In genomic region chr16:11632205-11632747, GRCm38 (mm10) we compare ENCODE assay signal across 17 mouse cellular contexts.
DNase-seq lines count a peak whose midpoint lies in the region; ATAC-seq and TF ChIP-seq lines count a peak whose summit lies in the region.
"Had no signal": no experiment of that assay in that cellular context is flagged by ENCODE, and none has a peak within 500 bp of the region (broad histone marks: within the 10 kb centered on the region; RNA-seq: fewer than 3 reads in every experiment).

No protein-coding gene starts in this region.

- TF ChIP-seq CTCF in layer of hippocampus, adult 2 months (conservative IDR thresholded peaks at IDR 0.05): no peak

- 22% methylated on average over 2 of the region's 2 CpGs for WGBS in liver, embryonic 12.5 days (ENCODE audit: insufficient replicate concordance)
- 68% methylated on average over 2 of the region's 2 CpGs for WGBS in intestine, embryonic 15.5 days

- no peak for DNase-seq in layer of hippocampus, adult 2 months (ENCODE audit: low spot score in 2 of 2)
- no peak for DNase-seq in layer of hippocampus, adult 18-20 months (ENCODE audit: low spot score in 2 of 2)
- DNase-seq in MEL-GATA-1-ER (ENCODE audit: extremely low read depth, low read depth): peak; percentile 52
- peak; percentile 59 for DNase-seq in thymus, postnatal 0 days (ENCODE audit: low spot score)
- no peak for DNase-seq in cerebellum, postnatal 25 days
- DNase-seq in kidney, adult 18-20 months: no peak
- DNase-seq: cerebellum, adult 8-10 months; gastrocnemius, postnatal 10 days; spleen, adult 18-20 months had no signal

- H3K9ac ChIP-seq in liver, embryonic 12.5 days: no peak overlapping the region
- no peak overlapping the region for H3K9ac ChIP-seq in intestine, embryonic 15.5 days
- H3K9ac ChIP-seq: limb, embryonic 15.5 days; neural tube, embryonic 13.5 days had no signal

- H3K9me3 ChIP-seq in liver, embryonic 12.5 days (replicated peaks): no peaks in the 10 kb centered on the region
- H3K9me3 ChIP-seq in intestine, embryonic 15.5 days: no peaks in the 10 kb centered on the region
- H3K9me3 ChIP-seq: heart, embryonic 10.5 days; limb, embryonic 15.5 days; neural tube, embryonic 13.5 days had no signal

- H3K27me3 ChIP-seq in liver, embryonic 12.5 days (replicated peaks): no peaks in the 10 kb centered on the region
- H3K27me3 ChIP-seq in intestine, embryonic 15.5 days (replicated peaks): no peaks in the 10 kb centered on the region
- H3K27me3 ChIP-seq: limb, embryonic 15.5 days; neural tube, embryonic 13.5 days; Patski had no signal

- no peaks in the 10 kb centered on the region for H3K36me3 ChIP-seq in liver, embryonic 12.5 days
- no peaks in the 10 kb centered on the region for H3K36me3 ChIP-seq in intestine, embryonic 15.5 days
- H3K36me3 ChIP-seq: heart, embryonic 10.5 days; neural tube, embryonic 13.5 days had no signal

- peaks cover 37% of the 10 kb centered on the region for H3K4me1 ChIP-seq in liver, embryonic 12.5 days
- peaks cover 13% of the 10 kb centered on the region for H3K4me1 ChIP-seq in intestine, embryonic 15.5 days (replicated peaks)

- H3K27ac ChIP-seq in layer of hippocampus, adult 2 months: peak overlapping the region; percentile 29; the same call in 1 of the 2 replicates
- H3K27ac ChIP-seq in liver, embryonic 12.5 days: no peak overlapping the region
- H3K27ac ChIP-seq in intestine, embryonic 15.5 days: no peak overlapping the region
- H3K27ac ChIP-seq: heart, embryonic 10.5 days; limb, embryonic 15.5 days; neural tube, embryonic 13.5 days had no signal

- no peak overlapping the region for H3K4me2 ChIP-seq in liver, embryonic 12.5 days
- no peak overlapping the region for H3K4me2 ChIP-seq in intestine, embryonic 15.5 days (replicated peaks)
- H3K4me2 ChIP-seq: limb, embryonic 15.5 days; neural tube, embryonic 13.5 days had no signal

- H3K4me3 ChIP-seq in layer of hippocampus, adult 2 months: no peak overlapping the region
- H3K4me3 ChIP-seq in liver, embryonic 12.5 days: no peak overlapping the region
- H3K4me3 ChIP-seq in intestine, embryonic 15.5 days (replicated peaks): no peak overlapping the region
- H3K4me3 ChIP-seq: heart, embryonic 10.5 days; limb, embryonic 15.5 days; neural tube, embryonic 13.5 days had no signal

- peak; percentile 51; the same call in 1 of the 2 replicates for ATAC-seq in liver, embryonic 12.5 days
- no peak for ATAC-seq in intestine, embryonic 15.5 days
- ATAC-seq: intestine, embryonic 16.5 days; midbrain, embryonic 16.5 days; Patski had no signal

Comparison
In these comparisons a context has a peak if more than half of its experiments do, and no peak if none do; other contexts are left out.
1. DNase-seq: peak in MEL-GATA-1-ER (single experiment) and thymus, postnatal 0 days (single experiment); none in layer of hippocampus, adult 2 months (0 of 2), layer of hippocampus, adult 18-20 months (0 of 2), cerebellum, postnatal 25 days (0 of 2) and kidney, adult 18-20 months (single experiment).